Mouse (Mus musculus) liver, postnatal 0 days (tissue): ENCODE results near the gene Parp16.

Experiments
- CTCF ChIP-seq: sonication (generic); IDR thresholded peaks from 2 replicates; pipeline ENCODE4 v1.5.1; 2016; ENCODE audit warnings: antibody characterized with exemption, low read depth
- EP300 ChIP-seq: IDR thresholded peaks from 2 replicates; pipeline ENCODE4 v1.6.1; 2016; ENCODE audit warnings: antibody characterized with exemption, low read depth, mild to moderate bottlenecking

DNA sequence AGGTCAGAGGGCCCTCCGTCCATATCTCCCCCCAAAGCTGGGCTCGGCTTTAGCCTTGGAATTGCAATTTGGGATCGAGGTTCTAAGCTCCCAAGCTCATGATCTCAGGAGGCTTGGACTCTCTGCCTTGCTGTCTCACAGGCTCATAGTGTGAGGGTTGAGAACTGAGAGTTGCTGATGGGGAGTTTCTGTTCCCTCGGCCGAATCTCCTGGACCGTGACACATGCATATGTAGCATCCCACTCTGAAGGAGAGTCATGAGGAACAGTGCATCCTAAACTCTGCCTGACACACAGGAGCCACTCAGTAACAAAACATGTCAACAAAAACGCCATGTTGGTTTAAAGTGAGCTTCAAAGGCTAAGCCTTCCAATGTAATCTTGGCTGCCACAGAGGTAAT, 46.6 kb upstream of the Parp16 start:
- TF ChIP-seq CTCF (no peak), EP300 (no peak)
